Mouse (Mus musculus) frontal cortex, adult (tissue): Measurements from ENCODE around the gene Herc1.

ENCODE experiments used
- ATAC-seq: cut with Nextera tagmentation; 2 replicates; pipeline ENCODE4 v1.9.2; 2017; ENCODE audit warnings: mild to moderate bottlenecking, moderate library complexity, mixed read lengths; ENCODE audit not compliant: low TSS enrichment

The Herc1 gene

GRCm38 (mm10) chr9:66501248-66501647, 151.0 kb downstream of the Herc1 start:
- ATAC-seq, result no peak

- ATAC-seq, result peak; percentile 27; the same call in 1 of the 2 replicates
Measured at GRCm38 (mm10) chr9:66503879-66504411, 153.7 kb downstream of the Herc1 start.

- peak; percentile 75 for ATAC-seq
Measured at GRCm38 (mm10) chr9:66504518-66504917, 154.3 kb downstream of the Herc1 start.

DNA sequence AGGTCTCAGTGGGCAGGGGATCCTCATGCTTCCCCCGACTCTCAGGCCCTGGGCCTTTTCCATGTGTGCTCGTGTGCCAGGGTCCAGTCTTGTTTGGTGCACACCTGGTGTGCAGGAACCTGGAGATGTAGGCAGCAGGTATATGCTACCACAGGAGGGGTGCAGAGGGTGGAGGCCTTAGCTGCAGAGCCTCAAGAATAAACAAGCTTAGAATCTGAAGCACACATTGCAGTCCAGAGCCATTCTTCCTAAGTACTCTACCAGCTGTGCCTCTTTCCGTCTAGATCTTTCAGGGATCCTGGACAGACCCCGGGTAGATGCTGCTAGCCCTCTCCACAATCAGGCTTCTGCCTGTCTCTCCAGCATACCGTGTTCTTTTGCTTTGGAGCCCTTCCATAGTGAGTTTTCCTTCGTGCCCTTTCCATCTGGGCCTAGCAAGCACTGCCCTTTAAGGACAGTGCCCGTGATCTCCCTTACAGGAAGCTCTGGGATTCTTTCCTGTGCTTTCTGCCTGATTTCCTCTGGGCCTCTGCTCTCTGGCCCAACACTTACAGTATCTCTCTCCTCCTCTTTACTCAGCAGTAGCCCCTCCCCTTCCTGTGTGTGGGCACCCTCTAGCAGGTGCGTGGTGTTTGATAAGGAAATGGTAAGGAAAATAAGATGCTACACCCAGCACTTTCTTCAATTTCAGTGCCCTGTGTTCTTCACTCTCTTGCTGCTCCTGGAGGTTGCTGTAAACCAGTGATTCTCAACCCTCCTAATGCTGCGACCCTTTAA, 155.1 kb downstream of the Herc1 start:
- ATAC-seq, result peak; percentile 36

- ATAC-seq, result no peak
Measured at GRCm38 (mm10) chr9:66506011-66506410, 155.8 kb downstream of the Herc1 start.

- ATAC-seq, result no peak
Measured at GRCm38 (mm10) chr9:66506424-66506823, 156.2 kb downstream of the Herc1 start.

- no peak for ATAC-seq
Measured at GRCm38 (mm10) chr9:66507684-66508083, 157.4 kb downstream of the Herc1 start.

- no peak for ATAC-seq
Measured at GRCm38 (mm10) chr9:66508890-66509399, 158.7 kb downstream of the Herc1 start.

DNA sequence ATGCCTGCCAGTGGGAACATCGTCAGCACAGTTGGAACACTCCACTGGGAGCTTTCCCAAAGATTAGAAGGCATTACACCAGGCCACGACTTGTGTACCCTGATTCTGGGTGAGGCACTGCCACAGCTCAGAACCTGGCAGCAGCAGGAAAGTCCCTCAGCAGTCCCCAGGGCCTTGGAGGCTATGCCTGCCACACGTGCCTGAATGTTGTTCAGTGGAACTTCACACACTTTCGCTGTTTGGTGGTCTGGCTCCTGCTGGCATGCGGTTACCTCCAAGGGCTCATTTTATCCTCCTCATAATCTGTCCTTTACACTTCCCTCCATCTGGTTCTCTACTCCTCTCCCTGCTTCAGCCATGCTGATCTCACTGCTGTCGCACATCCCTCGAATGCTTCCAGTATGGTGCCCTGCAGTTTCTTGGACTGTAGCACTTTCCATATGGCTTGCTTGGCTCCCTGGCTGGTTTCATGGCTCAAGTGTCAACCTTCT, 160.1 kb downstream of the Herc1 start:
- ATAC-seq, result no peak

DNA sequence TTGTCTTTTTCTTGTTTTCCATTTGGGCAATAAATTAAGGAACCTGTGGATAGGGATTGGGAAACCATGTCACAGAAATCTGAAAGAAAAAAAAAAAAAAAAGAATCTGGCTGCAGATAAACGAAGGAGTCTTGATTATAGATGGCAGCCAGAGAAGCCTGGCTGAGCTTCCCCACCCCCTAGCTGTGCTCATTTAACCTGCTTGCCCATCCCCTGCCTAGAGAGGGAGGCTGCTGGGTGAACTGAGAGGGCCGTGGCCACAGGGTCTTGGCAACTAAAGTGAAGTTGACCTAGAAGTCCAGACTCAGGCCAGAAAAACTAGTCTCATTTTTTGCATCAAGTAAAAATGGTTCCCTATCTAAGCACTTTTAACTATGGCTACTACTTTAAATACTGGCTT, 160.7 kb downstream of the Herc1 start:
- no peak for ATAC-seq

DNA sequence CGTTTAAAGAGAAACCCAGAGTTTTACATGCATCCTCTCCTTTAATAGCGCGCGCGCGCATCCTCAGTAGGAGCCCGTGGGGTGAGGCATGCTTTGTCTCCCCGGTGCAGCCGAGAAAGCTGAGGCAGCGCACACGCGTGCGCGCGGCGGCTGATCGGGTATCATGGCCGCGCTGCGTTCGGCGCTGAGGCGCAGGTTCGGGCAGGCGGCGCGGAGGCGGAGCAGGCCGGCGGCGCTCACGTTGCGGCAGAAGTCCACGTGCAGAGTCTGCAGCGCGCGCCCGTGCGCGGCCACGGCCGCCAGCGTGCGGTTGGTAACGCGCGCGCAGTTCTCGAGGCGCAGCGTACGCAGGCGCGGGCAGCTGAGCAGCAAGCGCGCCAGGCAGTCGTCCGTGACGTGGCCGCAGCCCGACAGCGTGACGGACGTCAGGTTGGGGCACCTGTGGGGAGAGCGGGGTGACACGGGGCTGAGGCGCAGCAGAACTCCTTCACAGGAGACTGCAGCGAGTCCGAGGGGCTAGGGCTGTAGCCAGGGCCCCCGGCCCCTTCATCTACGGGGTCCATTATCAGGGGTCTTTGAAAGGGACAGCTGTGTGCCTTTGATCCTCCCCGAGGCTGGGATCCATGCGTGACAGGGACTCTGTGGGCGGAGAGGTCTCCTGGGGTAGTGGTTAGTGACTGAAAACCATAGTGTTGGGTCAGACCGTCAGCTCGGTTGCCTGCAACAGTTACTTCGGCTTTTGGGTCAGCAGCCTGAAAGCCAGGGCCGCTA, 161.5 kb downstream of the Herc1 start:
- ATAC-seq, result peak; percentile 75

- peak; percentile 64 for ATAC-seq
Measured at GRCm38 (mm10) chr9:66512351-66512671, 162.1 kb downstream of the Herc1 start.

DNA sequence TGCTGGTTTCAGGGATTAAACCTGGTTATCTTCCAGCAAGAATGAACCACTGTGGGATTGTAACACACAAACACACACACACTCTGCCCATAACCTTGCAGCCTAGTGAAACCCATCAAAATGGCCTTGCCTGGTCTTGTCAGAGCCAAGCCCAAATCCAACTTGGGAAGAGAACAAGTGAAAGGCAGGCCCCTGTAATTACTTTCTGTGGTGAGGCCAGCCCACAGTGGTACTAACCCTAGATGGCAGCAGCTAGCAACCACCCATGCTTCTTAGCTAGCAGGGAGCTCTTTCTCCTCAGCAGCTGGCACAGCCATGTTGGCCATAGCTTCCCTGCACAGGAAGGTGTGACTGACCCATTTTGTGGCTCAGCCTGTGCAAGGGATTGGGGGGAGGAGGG, 162.9 kb downstream of the Herc1 start:
- peak; percentile 25; the same call in 1 of the 2 replicates for ATAC-seq

DNA sequence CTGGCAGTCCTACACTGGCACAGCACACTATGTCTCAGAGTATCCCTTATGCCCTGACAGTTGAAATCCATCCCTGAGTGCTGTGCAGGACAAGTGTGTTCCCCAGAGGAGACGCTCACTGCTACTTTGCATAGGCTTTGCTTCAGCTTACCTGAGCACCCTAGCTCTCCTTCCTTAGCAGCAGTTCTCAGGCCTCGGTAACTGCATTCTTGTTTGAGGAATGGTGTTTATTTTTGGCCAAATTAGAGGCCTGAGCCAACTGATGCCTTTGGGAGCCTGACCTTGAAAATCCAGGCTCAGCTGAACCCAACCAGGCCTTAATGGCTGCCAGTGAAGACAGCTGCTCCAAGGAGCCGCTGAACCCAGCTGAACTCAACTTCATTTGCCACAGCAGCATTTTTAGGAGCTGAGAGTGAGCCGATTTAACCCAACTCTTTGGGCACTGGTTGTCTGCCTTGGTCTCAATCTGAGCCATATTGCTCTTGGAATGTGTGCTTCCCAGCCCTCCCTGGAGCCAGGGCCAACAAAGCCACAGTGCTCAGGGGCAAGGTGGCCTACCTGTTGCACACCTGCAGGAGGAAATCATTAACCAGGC, 163.5 kb downstream of the Herc1 start:
- no peak for ATAC-seq

DNA sequence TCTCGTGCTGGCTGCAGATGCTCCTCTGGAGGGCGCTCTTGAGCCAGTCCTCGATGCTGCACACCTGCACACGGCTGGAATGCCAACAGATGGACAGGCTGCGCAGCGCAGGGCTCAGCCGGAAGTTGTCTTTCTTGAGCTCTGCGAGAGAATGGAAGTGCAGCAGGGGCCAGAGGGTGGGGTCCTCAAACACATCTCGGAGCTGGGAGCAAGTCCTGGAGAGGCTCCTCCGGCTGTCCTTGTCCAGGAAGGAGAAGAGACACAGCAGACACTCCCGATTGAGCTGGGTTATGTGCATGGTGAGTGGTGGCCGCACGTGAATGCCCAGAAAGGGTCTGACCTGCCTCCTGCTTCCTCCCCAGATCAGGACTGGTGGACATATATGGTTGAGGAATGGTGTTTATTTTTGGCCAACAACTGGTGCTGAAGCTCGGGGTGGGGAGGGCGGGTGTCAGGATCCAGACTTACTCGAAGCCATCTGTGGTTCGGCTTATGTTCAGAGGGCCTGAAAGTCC, 164.1 kb downstream of the Herc1 start, which contains the start of gene Fbxl22:
Gene Fbxl22, minus strand, starts transcription at position 338 of the 515 bp plus-strand sequence.
- ATAC-seq, result no peak

DNA sequence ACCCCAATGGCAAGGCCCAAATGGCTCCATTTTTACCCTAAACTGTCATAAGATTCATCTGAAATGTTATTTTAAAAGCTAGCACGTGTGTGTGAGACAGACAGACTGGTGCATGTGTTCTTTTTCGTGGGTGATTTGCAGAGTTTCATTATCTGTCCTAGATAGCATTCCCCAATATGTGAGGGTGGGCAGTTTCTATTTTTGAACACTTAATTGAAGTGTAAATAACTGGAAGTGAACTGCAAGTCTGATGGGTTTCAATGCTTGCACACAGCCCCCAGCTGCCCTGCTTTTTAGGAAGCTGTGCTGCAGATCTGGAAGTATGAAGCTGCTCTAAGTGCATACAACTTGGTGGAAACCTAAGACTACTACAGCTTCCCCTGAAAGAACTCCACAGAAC, 164.9 kb downstream of the Herc1 start:
- no peak for ATAC-seq

DNA sequence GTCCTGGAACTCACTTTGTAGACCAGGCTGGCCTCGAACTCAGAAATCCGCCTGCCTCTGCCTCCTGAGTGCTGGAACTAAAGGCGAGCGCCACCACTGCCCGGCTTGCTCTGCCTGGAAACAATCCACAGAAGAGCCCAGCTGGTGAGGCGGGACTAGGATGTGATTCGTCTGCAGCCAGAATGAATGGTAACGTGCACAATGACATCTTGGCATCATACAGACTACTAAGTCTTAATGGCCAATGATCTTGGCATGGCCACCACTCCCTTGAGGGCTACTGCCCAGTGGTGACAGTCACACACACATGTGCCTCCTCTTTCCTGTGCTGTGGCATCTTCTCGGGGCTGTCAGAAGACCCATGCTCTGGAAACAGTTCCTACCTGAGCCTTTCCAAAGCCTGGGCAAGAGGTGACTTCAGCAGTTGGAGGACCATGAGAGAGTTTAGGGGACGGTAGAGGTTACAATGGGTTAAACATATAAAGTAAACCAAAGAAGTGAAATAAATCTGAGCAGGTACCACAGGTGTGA, 165.5 kb downstream of the Herc1 start:
- no peak for ATAC-seq

DNA sequence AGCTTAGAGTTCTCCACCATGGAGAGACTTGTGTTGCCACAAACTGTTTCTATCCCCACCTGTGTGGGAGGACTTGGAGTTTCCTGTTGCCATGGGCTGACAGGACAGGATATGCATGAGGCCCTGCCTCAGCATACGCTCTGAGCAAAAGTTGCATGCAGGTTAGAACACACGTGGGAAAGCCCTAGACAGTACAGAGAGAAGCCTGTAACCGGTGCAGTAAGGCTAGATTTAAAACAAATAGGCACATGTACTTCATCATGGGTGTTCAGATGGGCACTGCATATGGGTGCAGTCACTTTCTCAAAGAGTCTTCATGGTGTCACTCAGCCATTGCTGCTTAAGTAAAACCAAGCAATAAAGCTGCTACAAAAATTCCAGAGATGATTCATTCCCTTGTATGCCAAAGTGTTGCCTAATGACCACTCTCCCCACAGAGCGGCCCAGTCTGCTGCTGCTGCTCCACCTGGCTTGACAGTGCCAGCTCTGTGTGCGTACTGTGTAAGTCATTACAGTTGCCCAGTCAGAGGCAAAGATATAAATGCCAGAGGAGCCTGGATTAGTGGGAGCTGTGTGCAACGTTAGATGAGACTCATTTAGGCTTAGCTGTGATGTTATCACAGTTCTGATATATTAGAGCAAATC, 166.2 kb downstream of the Herc1 start:
- ATAC-seq, result no peak

DNA sequence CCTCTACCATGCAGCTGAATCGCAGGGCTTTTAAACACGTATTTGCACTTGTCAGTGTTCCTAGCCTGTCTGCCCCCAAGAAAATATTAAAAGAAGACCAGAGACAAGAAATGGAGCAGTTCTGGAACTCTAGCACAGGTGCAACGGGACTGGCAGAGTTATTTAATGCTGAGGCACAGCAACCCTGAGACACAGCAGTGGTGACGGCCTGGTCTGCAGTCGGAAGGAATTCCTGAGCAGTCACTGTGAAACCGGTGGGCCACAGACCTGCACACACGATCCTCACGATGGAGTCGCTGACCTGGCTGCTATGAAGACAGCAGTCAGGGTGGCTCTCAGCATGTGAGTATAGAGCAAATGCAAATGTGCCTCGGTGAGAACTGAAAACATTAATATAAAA, 167.5 kb downstream of the Herc1 start:
- ATAC-seq, result no peak

- ATAC-seq, result no peak
Measured at GRCm38 (mm10) chr9:66518251-66518650, 168.0 kb downstream of the Herc1 start.

- no peak for ATAC-seq
Measured at GRCm38 (mm10) chr9:66518901-66519300, 168.7 kb downstream of the Herc1 start.
